Mouse (Mus musculus): ENCODE measurements around the gene Rcor1. TPM values are rescaled to one million over a fixed set of nuclear protein-coding genes. Genes with fewer than 3 reads are reported as not detected.

Rcor1 gene
- polyA plus RNA-seq, 1 experiment = 14.6 TPM

DNA sequence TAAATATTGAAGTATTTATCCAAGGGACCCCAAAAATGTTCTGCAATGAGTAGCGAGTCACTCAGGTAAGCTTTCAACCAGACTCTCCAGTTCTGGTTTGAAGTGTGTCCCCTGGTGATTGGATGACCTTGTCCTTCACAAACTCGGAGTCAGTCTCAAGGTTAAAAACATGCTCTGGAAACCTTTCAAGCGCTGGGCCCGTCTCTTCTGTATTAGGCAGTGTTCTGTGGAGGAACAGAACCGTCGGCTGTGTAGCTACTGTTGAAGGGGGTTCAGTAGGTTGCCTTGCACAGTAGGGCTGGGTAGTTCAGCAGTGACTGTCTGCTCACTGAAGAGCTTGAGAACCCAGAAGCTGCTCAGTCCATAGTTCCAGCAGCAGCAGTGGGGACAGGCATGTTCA lies 115.5 kb downstream of the Rcor1 start:
- peaks cover 2% of the 10 kb centered on the region; the same call in 1 of the 2 replicates for H3K4me1 ChIP-seq (ENCODE audit: control insufficient read depth, insufficient read depth, low read length)
- H3K27ac ChIP-seq (ENCODE audit: control insufficient read depth, insufficient read depth, low read depth, low read length, poor library complexity) = no peak overlapping the region
- TF ChIP-seq POLR2A (IDR thresholded peaks at IDR 0.05; ENCODE audit: borderline replicate concordance, control insufficient read depth, low read depth, low read length) (no peak), CTCF (IDR thresholded peaks at IDR 0.05; ENCODE audit: control insufficient read depth, insufficient read depth, low read length) (no peak)
- no peak overlapping the region for H3K4me3 ChIP-seq (replicated peaks; ENCODE audit: control insufficient read depth, low read depth, low read length)
- 80% methylated on average over 6 of the region's 6 CpGs for WGBS

DNA sequence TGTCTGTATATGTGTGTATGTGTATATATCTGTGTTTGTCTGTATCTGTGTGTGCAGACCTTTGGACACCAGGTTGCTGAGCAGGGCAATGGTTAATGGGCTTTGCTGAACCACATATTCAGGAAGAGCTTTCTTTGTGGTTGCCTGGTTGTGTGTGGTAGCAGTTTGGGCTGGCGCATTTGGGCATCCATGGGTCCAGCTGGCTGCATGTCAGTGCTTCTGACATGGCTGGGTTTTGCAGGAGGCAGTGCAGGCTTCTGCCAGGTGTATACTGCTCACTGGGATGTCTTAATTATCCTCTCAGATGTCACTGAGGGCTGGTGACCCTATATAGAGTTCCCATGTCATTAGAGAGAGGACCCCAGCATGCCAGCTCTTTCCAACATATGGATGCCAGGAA lies 116.6 kb downstream of the Rcor1 start:
- 49% methylated on average over 1 of the region's 1 CpGs for WGBS

DNA sequence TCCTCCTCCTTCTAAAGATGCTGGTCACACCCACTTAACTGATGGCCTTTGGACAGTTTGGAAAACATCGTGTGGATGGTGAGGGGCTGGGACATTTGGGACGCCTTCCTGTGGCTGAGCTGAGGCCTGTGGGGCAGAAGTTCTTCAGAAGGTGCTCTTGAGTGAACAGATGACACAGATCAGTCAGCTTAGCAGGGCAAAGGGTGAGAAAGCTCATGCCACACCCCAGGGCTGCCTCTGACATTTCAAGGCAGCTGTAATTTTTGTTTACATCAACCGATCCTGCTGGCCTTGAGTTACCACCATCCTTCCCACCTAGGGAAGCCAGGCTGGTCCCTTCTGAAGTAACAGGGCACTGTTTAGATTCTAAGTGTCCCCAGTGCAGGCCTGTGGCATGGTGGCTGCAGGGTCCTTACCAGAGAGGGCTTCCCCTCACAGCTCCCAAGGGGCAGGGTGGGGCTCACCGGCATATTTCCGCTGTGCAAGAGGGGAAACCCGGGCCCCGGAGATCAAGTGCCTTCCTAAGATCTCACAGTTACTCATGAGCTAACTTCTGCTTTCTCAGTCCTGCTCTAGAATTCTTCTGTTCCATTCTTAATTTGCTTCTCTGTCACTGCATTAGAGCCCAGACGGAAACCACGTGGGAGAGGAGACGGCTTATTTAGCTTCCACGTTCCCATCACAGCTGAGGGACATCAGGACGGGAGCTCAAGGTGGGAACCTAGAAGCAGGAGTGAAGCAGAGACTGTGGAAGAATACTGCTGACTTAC lies 120.7 kb downstream of the Rcor1 start:
- TF ChIP-seq POLR2A (IDR thresholded peaks at IDR 0.05; ENCODE audit: borderline replicate concordance, control insufficient read depth, low read depth, low read length) (peak; percentile 43; the same call in 1 of the 2 replicates), CTCF (IDR thresholded peaks at IDR 0.05; ENCODE audit: control insufficient read depth, insufficient read depth, low read length) (no peak)
- peak overlapping the region; percentile 88 for H3K27ac ChIP-seq (ENCODE audit: control insufficient read depth, insufficient read depth, low read depth, low read length, poor library complexity)
- H3K4me1 ChIP-seq (ENCODE audit: control insufficient read depth, insufficient read depth, low read length) = peaks cover 9% of the 10 kb centered on the region
- 2% methylated on average over 12 of the region's 12 CpGs for WGBS
- peak overlapping the region; percentile 58 for H3K4me3 ChIP-seq (replicated peaks; ENCODE audit: control insufficient read depth, low read depth, low read length)

More for the DNA sequence above, 116.6 kb downstream of the Rcor1 start:
- no peak for TF ChIP-seq POLR2A (IDR thresholded peaks at IDR 0.05; ENCODE audit: borderline replicate concordance, control insufficient read depth, low read depth, low read length)
- TF ChIP-seq CTCF (IDR thresholded peaks at IDR 0.05; ENCODE audit: control insufficient read depth, insufficient read depth, low read length) = no peak
- H3K27ac ChIP-seq (ENCODE audit: control insufficient read depth, insufficient read depth, low read depth, low read length, poor library complexity) = no peak overlapping the region
- no peak overlapping the region for H3K4me3 ChIP-seq (replicated peaks; ENCODE audit: control insufficient read depth, low read depth, low read length)
- peaks cover 2% of the 10 kb centered on the region; the same call in 1 of the 2 replicates for H3K4me1 ChIP-seq (ENCODE audit: control insufficient read depth, insufficient read depth, low read length)

DNA sequence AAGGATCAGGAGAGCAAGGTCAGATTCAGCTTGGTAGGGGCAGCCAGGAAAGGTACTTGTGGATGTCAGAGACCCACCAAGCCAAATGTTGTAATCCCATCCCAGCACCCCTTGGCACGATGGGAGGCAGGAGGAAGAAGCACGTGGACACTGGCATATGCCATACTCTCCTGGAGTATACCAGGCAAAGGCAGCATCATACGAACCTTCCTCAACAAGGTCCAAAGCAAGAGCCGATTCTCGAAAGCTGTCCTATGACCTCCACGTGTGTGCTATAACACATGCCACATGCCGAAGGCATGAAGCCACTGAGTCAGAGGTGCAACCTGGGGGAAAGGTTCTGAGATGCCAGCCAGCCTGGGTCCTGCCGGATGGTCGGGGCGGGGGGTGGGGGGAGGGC lies 121.7 kb downstream of the Rcor1 start:
- H3K4me3 ChIP-seq (replicated peaks; ENCODE audit: control insufficient read depth, low read depth, low read length) = peak overlapping the region; percentile 5
- TF ChIP-seq POLR2A (IDR thresholded peaks at IDR 0.05; ENCODE audit: borderline replicate concordance, control insufficient read depth, low read depth, low read length) = no peak
- TF ChIP-seq CTCF (IDR thresholded peaks at IDR 0.05; ENCODE audit: control insufficient read depth, insufficient read depth, low read length) = no peak
- peaks cover 11% of the 10 kb centered on the region for H3K4me1 ChIP-seq (ENCODE audit: control insufficient read depth, insufficient read depth, low read length)
- 76% methylated on average over 10 of the region's 10 CpGs for WGBS
- peak overlapping the region; percentile 88 for H3K27ac ChIP-seq (ENCODE audit: control insufficient read depth, insufficient read depth, low read depth, low read length, poor library complexity)

DNA sequence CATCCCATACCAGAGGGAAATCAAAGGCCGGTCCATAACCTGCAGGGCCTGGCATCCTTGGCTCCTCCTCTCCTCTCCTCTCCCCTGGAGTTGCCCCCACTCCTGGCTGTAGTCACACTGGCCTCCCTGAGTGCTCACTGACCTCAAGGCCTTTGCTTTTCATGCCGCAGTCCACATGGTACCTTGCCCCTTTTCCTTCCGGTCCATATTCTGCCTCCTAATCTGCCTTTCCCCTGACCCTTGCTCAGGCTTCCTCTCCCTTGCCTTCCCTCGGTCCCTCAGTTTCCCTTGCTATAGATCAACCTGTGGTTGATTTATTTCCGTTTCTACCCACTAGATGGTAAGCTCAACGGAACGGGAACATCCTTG lies 122.8 kb downstream of the Rcor1 start:
- no peak for TF ChIP-seq POLR2A (IDR thresholded peaks at IDR 0.05; ENCODE audit: borderline replicate concordance, control insufficient read depth, low read depth, low read length)
- TF ChIP-seq CTCF (IDR thresholded peaks at IDR 0.05; ENCODE audit: control insufficient read depth, insufficient read depth, low read length) = no peak
- 26% methylated on average over 7 of the region's 7 CpGs for WGBS
- Histone ChIP-seq H3K4me3 (replicated peaks; ENCODE audit: control insufficient read depth, low read depth, low read length) (no peak overlapping the region), H3K4me1 (ENCODE audit: control insufficient read depth, insufficient read depth, low read length) (peaks cover 11% of the 10 kb centered on the region), H3K27ac (ENCODE audit: control insufficient read depth, insufficient read depth, low read depth, low read length, poor library complexity) (peak overlapping the region; percentile 22; the same call in 1 of the 2 replicates)

DNA sequence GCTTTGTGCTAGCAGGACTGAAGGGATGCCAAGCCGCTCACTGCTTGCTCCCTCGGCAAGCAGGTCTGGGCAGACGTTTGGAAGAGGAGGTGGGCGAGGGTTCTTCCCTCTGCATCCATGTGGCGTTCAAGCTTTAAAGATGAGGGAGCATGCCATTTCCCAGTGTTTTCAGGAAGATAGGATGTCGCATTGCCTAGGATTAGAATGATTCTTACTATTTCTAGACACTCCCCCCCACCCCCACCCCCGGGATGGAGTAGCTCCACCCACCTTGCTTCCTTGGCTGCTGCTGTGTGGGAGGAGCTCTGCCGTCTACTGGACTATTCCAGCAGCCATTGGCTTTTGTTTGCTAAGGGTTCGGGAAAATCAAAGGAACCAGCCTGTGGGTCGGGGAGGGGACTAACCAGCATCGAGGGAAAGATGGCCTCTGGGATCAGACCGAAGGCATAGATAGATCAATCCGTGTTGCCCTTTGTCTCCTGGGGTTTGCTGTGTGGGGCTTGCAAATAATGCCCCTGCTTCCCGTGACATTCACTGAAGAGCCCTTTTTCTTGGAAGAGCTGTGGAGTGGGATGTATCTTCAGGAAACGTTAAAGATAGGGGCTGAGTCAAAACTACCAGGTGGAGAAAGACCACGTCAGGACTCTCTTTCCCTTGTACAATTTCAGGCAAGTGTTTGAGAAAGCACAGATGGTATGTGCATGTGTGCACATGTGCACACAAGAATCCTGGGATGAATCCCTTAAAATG lies 123.3 kb downstream of the Rcor1 start:
- Histone ChIP-seq H3K27ac (ENCODE audit: control insufficient read depth, insufficient read depth, low read depth, low read length, poor library complexity) (no peak overlapping the region; the same call in 1 of the 2 replicates), H3K4me1 (ENCODE audit: control insufficient read depth, insufficient read depth, low read length) (peaks cover 11% of the 10 kb centered on the region), H3K4me3 (replicated peaks; ENCODE audit: control insufficient read depth, low read depth, low read length) (no peak overlapping the region)
- TF ChIP-seq CTCF (IDR thresholded peaks at IDR 0.05; ENCODE audit: control insufficient read depth, insufficient read depth, low read length) (no peak), POLR2A (IDR thresholded peaks at IDR 0.05; ENCODE audit: borderline replicate concordance, control insufficient read depth, low read depth, low read length) (no peak)
- WGBS = 30% methylated on average over 16 of the region's 16 CpGs

DNA sequence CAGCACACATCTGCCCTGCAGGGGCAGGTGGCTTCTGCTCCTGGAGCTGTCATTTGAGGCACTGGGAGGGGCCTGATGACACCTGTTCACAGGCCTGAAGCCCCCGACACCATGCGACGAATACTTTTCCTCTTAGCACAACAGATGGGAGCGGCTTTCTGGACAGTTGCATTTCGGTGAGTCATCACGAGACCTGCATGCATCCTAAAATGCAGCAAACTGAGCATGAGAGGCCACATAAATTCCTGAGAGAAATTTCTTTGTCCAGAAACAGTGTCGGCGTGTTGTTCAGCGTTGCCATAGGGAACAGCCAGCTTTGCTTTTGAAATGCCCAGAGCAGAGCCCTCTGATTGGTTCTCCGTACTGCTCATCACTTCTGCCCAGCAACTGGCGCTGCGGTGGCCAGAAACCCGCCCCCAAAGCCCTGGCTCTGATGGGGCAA lies 125.2 kb downstream of the Rcor1 start:
- Histone ChIP-seq H3K4me3 (replicated peaks; ENCODE audit: control insufficient read depth, low read depth, low read length) (peak overlapping the region; percentile 37), H3K4me1 (ENCODE audit: control insufficient read depth, insufficient read depth, low read length) (peaks cover 11% of the 10 kb centered on the region), H3K27ac (ENCODE audit: control insufficient read depth, insufficient read depth, low read depth, low read length, poor library complexity) (peak overlapping the region; percentile 9; the same call in 1 of the 2 replicates)
- TF ChIP-seq POLR2A (IDR thresholded peaks at IDR 0.05; ENCODE audit: borderline replicate concordance, control insufficient read depth, low read depth, low read length) (no peak), CTCF (IDR thresholded peaks at IDR 0.05; ENCODE audit: control insufficient read depth, insufficient read depth, low read length) (no peak)
- 5% methylated on average over 13 of the region's 13 CpGs for WGBS

DNA sequence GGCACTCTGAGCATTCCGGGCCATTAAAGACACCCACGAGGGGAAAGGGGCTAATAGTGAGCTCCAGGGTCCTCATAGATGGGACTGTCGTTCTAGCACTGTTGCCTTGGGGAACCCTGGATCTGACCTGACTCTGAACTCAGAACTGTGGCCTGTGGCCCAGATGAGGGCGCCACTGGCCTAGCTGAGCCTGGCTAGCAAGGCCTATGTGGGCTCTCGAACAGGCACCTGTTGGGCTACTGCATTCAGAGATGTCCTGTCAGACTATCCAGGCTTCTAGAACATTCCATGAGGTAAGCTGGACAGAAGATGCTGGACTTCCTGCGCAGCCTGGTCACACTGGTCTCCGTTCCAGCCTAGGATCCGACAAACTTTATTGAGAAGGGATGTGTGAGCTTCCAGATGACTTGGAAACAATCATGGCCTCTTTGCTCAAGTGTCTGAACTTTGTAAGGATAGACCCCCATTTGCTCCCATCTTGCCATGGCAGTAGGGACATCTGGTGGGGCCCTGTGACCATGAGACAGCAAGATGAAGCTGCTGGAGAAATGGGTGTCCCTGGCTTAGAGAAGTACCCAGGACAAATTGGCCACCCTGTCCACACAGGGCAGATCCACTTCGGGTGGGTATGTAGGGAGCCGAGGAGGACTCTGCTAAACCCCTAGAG lies 126.1 kb downstream of the Rcor1 start:
- WGBS = 46% methylated on average over 10 of the region's 10 CpGs
- Histone ChIP-seq H3K4me3 (replicated peaks; ENCODE audit: control insufficient read depth, low read depth, low read length) (peak overlapping the region; percentile 67), H3K27ac (ENCODE audit: control insufficient read depth, insufficient read depth, low read depth, low read length, poor library complexity) (peak overlapping the region; percentile 97), H3K4me1 (ENCODE audit: control insufficient read depth, insufficient read depth, low read length) (peaks cover 11% of the 10 kb centered on the region)
- TF ChIP-seq CTCF (IDR thresholded peaks at IDR 0.05; ENCODE audit: control insufficient read depth, insufficient read depth, low read length) = peak; percentile 75
- no peak for TF ChIP-seq POLR2A (IDR thresholded peaks at IDR 0.05; ENCODE audit: borderline replicate concordance, control insufficient read depth, low read depth, low read length)

Other genes with a start within 250 kb of the Rcor1 start
- not detected in 2 replicates for gene Mok, start 198.4 kb upstream of the Rcor1 start, polyA plus RNA-seq (2011; ENCODE audit: insufficient read depth, insufficient read length, low replicate concordance, missing spikeins)
- gene Zfp839, start 189.1 kb upstream of the Rcor1 start, polyA plus RNA-seq (2011; ENCODE audit: insufficient read depth, insufficient read length, low replicate concordance, missing spikeins) = 2.1 and 6.7 TPM in 2 replicates
- gene Cinp, start 150.2 kb upstream of the Rcor1 start, polyA plus RNA-seq (2011; ENCODE audit: insufficient read depth, insufficient read length, low replicate concordance, missing spikeins) = 30.1 and 37.1 TPM in 2 replicates
- gene Tecpr2, start 150.1 kb upstream of the Rcor1 start, polyA plus RNA-seq (2011; ENCODE audit: insufficient read depth, insufficient read length, low replicate concordance, missing spikeins) = 3.6 and 6.1 TPM in 2 replicates
- gene Ankrd9, start 60.3 kb upstream of the Rcor1 start, polyA plus RNA-seq (2011; ENCODE audit: insufficient read depth, insufficient read length, low replicate concordance, missing spikeins) = 19.7 and 28.6 TPM in 2 replicates
- 2.4 and 9.2 TPM in 2 replicates for gene Traf3, start 127.0 kb downstream of the Rcor1 start, polyA plus RNA-seq (2011; ENCODE audit: insufficient read depth, insufficient read length, low replicate concordance, missing spikeins)
- not detected in 2 replicates for gene 4930595D18Rik, start 145.1 kb downstream of the Rcor1 start, polyA plus RNA-seq (2011; ENCODE audit: insufficient read depth, insufficient read length, low replicate concordance, missing spikeins)
- not detected in 2 replicates for gene Amn, start 231.7 kb downstream of the Rcor1 start, polyA plus RNA-seq (2011; ENCODE audit: insufficient read depth, insufficient read length, low replicate concordance, missing spikeins)

Data from bone marrow, adult 2 months (tissue).